Mouse (Mus musculus) CH12.LX (cell line): ENCODE data around the gene Rer1. TPM values are rescaled to one million over a fixed set of nuclear protein-coding genes. Genes with fewer than 3 reads are reported as not detected.

Experiments
- DNase-seq: peaks from one replicate; pipeline ENCODE4 v3.0.0-alpha.2; 2013; ENCODE audit errors: extremely low read depth
- H3K27ac ChIP-seq: 2 replicates; pipeline ENCODE4 v1.5.1; 2012; ENCODE audit warnings: low read depth, mild to moderate bottlenecking, control low read depth, moderate library complexity; ENCODE audit not compliant: insufficient read depth
- H3K27me3 ChIP-seq: replicated peaks from 2 replicates; pipeline ENCODE3; 2012; ENCODE audit warnings: inconsistent platforms
- H3K36me3 ChIP-seq, 2 experiments: replicated peaks in 1 of 2; 2 replicates each; pipeline versions ENCODE3 to v1.6.1; 2012; ENCODE audit warnings: inconsistent platforms in 1 of 2, low read length in 1 of 2, mild to moderate bottlenecking in 1 of 2, mixed read lengths in 1 of 2, moderate library complexity in 1 of 2; ENCODE audit not compliant: control insufficient read depth in 1 of 2, insufficient read depth in 1 of 2
- H3K4me1 ChIP-seq, 2 experiments: 2 replicates each; pipeline ENCODE4 v1.6.1; 2012; ENCODE audit warnings: inconsistent platforms in 1 of 2, moderate library complexity in 1 of 2; ENCODE audit not compliant: insufficient read depth in 2 of 2, control insufficient read depth in 1 of 2
- H3K4me2 ChIP-seq: 2 replicates; pipeline ENCODE4 v1.6.1; 2012; ENCODE audit warnings: low read depth, mild to moderate bottlenecking, control low read depth; ENCODE audit not compliant: poor library complexity, insufficient read depth, severe bottlenecking
- H3K4me3 ChIP-seq, 3 experiments: fragments of 150-350 bp in 1 of 3; sonication (generic) in 1 of 3; replicated peaks in 1 of 3; 2 replicates each; pipeline versions ENCODE3 to v1.5.1; 2011 to 2012; ENCODE audit warnings: low read depth in 2 of 3, low read length in 2 of 3, mild to moderate bottlenecking in 2 of 3, moderate library complexity in 2 of 3, control low read depth in 1 of 3, improper control_type of control experiment in 1 of 3, inconsistent platforms in 1 of 3, mixed read lengths in 1 of 3; ENCODE audit not compliant: poor library complexity in 1 of 3
- H3K79me2 ChIP-seq: replicated peaks from 2 replicates; pipeline ENCODE4 v1.6.1; 2012; ENCODE audit warnings: mild to moderate bottlenecking, moderate library complexity; ENCODE audit not compliant: control insufficient read depth, poor library complexity, insufficient read depth, severe bottlenecking; ENCODE audit errors: extremely low read depth
- H3K9ac ChIP-seq: 2 replicates; pipeline ENCODE4 v1.6.1; 2012; ENCODE audit warnings: low read depth, mild to moderate bottlenecking, control low read depth, moderate library complexity; ENCODE audit not compliant: insufficient read depth
- H3K9me3 ChIP-seq: replicated peaks from 2 replicates; pipeline ENCODE3; 2012; ENCODE audit warnings: low read length, inconsistent platforms, mixed read lengths
- EP300 ChIP-seq: IDR thresholded peaks from 2 replicates; pipeline ENCODE4 v1.6.1; 2011; ENCODE audit warnings: low read length, improper control_type of control experiment
- MAZ ChIP-seq: IDR thresholded peaks from 2 replicates; pipeline ENCODE4 v1.6.1; 2012; ENCODE audit warnings: low read depth, mild to moderate bottlenecking, inconsistent platforms, low read length, improper control_type of control experiment, moderate library complexity
- MXI1 ChIP-seq: IDR thresholded peaks from 2 replicates; pipeline ENCODE4 v1.6.1; 2011; ENCODE audit warnings: mild to moderate bottlenecking, low read depth, low read length, improper control_type of control experiment
- NRF1 ChIP-seq: IDR thresholded peaks from 2 replicates; pipeline ENCODE4 v1.6.1; 2014; ENCODE audit warnings: low read depth, mild to moderate bottlenecking, inconsistent platforms, low read length, improper control_type of control experiment, moderate library complexity
- POLR2A ChIP-seq: IDR thresholded peaks from 2 replicates; pipeline ENCODE4 v1.6.1; 2011; ENCODE audit warnings: low read depth, mild to moderate bottlenecking, improper control_type of control experiment, low read length
- RCOR1 ChIP-seq: conservative IDR thresholded peaks from 2 replicates; pipeline ENCODE4 v1.6.1; 2012; ENCODE audit warnings: low read depth, mild to moderate bottlenecking, inconsistent platforms, low read length, improper control_type of control experiment
- TBP ChIP-seq: conservative IDR thresholded peaks from 2 replicates; pipeline ENCODE4 v1.6.1; 2011; ENCODE audit warnings: low read depth, low read length, improper control_type of control experiment
- USF2 ChIP-seq: conservative IDR thresholded peaks from 2 replicates; pipeline ENCODE4 v1.6.1; 2011; ENCODE audit warnings: low read depth, low read length, improper control_type of control experiment
- dilution Hi-C: fragments of 300-500 bp; cut with MboI; formaldehyde crosslinking; loops from 2 replicates; pipeline ENCODE4 v1.14.3; 2020; ENCODE audit warnings: low sequenced_read_pairs; ENCODE audit not compliant: extremely low pct_unique_long_range_greater_than_20kb, extremely low pct_ligation_motif_present
- in situ Hi-C: fragments of 300-500 bp; cut with MboI; formaldehyde crosslinking; loops from 3 replicates; pipeline ENCODE4 v1.14.3; 2019; ENCODE audit warnings: low sequenced_read_pairs, low pct_ligation_motif_present, low pct_unique_long_range_greater_than_20kb, mixed read lengths
- polyA plus RNA-seq: library from polyadenylated mRNA; unstranded; fragments of >175 nt; gene quantifications from 2 replicates; pipeline ENCODE4 v1.2.1, GENCODE M21; 2012; ENCODE audit warnings: low read depth; ENCODE audit not compliant: insufficient read length
- total RNA-seq, 2 experiments: library from RNA; depleted of rRNA; stranded (reverse); fragments of 300-350 nt in 1 of 2; fragments of >200 nt in 1 of 2; gene quantifications; 2 replicates each; pipeline ENCODE4 v1.2.3; 2012 to 2014

The Rer1 gene
- total and polyA plus RNA-seq, 3 experiments: 126 to 221 (median 135) TPM

DNA sequence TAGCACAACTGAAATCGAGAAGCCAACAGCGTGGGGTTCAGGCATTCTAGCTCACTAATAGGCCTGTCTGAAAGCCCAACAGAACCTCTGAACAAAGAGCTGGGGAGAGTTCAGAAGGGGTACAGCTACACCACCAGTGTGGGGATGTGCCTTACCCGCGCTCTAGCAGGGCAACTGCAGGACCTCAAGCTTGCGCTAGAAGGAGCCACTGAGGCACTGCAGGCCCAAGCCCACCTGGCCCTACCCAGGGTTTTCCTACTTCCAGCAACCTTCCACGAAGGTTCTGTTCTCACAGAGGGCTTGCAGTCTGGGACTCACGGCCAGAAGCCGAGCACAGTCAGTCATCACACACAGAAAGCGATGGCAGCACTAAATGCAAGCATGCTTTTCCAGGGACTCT is 11.0 kb downstream of the Rer1 start:
- H3K27me3 ChIP-seq: no peaks in the 10 kb centered on the region
- H3K9me3 ChIP-seq: no peaks in the 10 kb centered on the region
- no peak overlapping the region for H3K9ac ChIP-seq
- no peak overlapping the region for H3K27ac ChIP-seq
- in situ Hi-C loops: no loop called here
- dilution Hi-C loops: no loop called here
- peaks cover 77 to 85% of the 10 kb centered on the region in 2 experiments for H3K36me3 ChIP-seq
- H3K4me2 ChIP-seq: no peak overlapping the region
- no peak for DNase-seq
- peaks cover 22% of the 10 kb centered on the region for H3K79me2 ChIP-seq
- no peak overlapping the region for H3K4me3 ChIP-seq
- H3K4me1 ChIP-seq: no peaks in the 10 kb centered on the region
- TF ChIP-seq MAZ (no peak), MXI1 (no peak), POLR2A (0 out of 2 replicates have a peak, but pooled peaks have one; percentile 15), NRF1 (no peak)
- TF ChIP-seq, all 38 proteins: peak for 1

DNA sequence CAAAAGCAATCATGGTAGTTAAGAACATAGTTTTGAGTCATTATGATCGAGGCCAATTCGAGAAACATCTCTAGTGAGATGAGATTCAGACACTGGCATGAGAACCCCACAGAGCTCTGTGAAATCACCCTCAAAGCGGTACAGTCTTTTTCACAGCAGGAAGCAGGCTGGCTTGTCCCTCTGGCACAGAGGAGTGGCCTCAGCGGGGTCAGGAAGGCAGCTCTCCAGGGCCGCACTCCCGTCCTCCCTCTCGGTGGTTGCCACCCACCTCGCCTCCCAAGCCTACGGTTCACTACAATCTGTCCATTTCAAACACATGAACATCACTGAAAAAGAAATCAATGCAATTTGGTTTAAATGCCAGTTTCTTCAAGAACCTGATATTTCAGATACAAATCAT is 11.8 kb downstream of the Rer1 start:
- no peak overlapping the region for H3K9ac ChIP-seq
- no peak for TF ChIP-seq EP300
- no peak for TF ChIP-seq RCOR1
- TF ChIP-seq POLR2A: no peak
- TF ChIP-seq NRF1: no peak
- no peak for TF ChIP-seq TBP
- TF ChIP-seq, all 38 proteins: peak for 0
- Histone ChIP-seq H3K36me3 (peaks cover 77 to 85% of the 10 kb centered on the region in 2 experiments), H3K79me2 (peaks cover 15% of the 10 kb centered on the region), H3K4me2 (no peak overlapping the region), H3K27me3 (no peaks in the 10 kb centered on the region), H3K4me3 (no peak overlapping the region), H3K9me3 (no peaks in the 10 kb centered on the region), H3K27ac (no peak overlapping the region), H3K4me1 (no peaks in the 10 kb centered on the region)
- dilution Hi-C loops: no loop called here
- in situ Hi-C loops: no loop called here
- no peak for DNase-seq

DNA sequence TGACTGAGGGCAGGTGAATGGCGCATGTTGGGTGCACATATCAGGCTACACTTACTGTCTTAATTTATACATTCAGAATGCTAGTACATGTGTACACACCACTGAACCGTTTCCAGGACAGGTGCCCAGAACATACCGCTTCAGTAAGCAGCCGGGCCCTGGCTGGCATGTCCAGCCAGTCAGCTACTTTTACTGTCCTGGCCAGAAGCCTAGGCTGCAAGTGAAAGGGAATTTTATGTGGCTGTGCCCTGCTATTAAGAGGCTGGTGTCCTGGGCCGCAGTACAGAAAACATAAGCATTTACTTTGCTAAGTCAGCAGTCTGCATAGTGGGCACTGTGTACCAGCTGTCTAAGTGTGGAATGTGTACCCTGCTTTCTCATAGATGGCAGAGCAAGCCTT is 15.3 kb downstream of the Rer1 start:
- Histone ChIP-seq H3K4me1 (peaks cover 0 to 18% of the 10 kb centered on the region in 2 experiments; a peak in 2 of 4 replicates), H3K4me3 (no peak overlapping the region), H3K27ac (no peak overlapping the region), H3K4me2 (no peak overlapping the region), H3K27me3 (no peaks in the 10 kb centered on the region), H3K36me3 (peaks cover 67 to 75% of the 10 kb centered on the region in 2 experiments), H3K9me3 (no peaks in the 10 kb centered on the region), H3K9ac (no peak overlapping the region), H3K79me2 (0 out of 2 replicates have a peak, but pooled peaks cover 5% of the 10 kb centered on the region)
- dilution Hi-C loops: no loop called here
- no peak for DNase-seq
- in situ Hi-C loops: no loop called here
- no peak for TF ChIP-seq USF2
- TF ChIP-seq MXI1: no peak
- TF ChIP-seq POLR2A: no peak
